Mouse (Mus musculus): Measurements from ENCODE around the gene Il25. TPM values are rescaled to one million over a fixed set of nuclear protein-coding genes. Genes with fewer than 3 reads are reported as not detected.

Gene Il25
- polyA plus RNA-seq, 1 experiment from 2014 or later, result not detected

DNA sequence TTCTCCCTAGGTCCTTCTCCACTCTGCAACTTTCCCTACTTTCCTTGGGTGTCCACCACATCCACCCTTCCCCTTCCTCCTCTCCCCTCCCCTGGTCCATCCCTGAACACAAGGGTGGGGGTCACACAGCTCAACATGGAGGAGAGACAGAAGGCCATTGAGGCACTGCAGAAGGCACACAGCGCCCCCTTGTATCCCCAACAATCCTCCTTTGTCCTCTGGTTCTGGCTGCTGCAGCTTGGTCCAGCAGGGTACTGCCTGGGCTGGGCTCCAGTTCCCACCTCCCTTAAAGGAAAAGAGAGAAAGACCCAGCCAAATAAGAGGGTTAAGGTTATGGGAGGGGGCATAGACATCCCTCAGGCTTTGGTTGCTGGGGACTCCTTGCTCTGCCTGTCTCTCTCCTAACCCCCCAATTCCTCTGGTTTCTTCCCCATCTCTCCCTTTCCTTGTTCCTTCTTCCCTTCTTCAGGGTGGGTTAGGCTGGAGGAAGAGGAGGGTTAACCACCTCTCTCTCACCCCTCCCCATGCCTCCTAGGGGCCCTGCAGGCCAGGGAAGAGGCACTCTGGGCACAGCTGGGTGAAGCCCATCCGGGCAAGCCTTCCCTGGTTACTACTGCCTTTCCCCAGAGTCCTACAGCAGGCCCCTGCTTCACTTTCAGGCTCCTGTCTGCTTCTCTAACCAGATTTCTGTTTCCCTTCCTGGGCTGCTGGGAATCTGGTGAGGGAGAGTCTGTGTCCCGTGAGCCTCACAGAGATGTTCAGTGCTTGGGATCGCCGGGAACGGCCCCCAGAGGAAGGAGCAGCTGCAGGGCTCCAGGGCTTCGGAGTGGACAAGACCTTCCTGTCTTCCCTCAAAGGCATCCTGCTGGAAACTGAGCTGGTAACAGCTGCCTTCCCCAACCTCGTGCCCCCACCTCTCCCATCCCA lies 3.7 kb downstream of the Il25 start, which contains the start of gene Cmtm5:
Gene Cmtm5, plus strand, starts transcription at position 358 of the 927 bp plus-strand sequence.
- 48% methylated on average over 8 of the region's 8 CpGs for WGBS
- no peaks in the 10 kb centered on the region for H3K4me1 ChIP-seq (replicated peaks; ENCODE audit: control insufficient read depth, insufficient read depth, low read length)
- ATAC-seq, result no peak
- H3K4me3 ChIP-seq (ENCODE audit: low read depth, low read length), result no peak within 1 kb of the TSS
- no peaks in the 10 kb centered on the region for H3K36me3 ChIP-seq (ENCODE audit: control insufficient read depth, insufficient read depth)
- H3K27ac ChIP-seq (ENCODE audit: low read depth, low read length), result no peak within 1 kb of the TSS
- no peak within 1 kb of the TSS for H3K9ac ChIP-seq (ENCODE audit: low read depth, low read length)
- H3K9me3 ChIP-seq (ENCODE audit: control insufficient read depth), result no peaks in the 10 kb centered on the region
- H3K4me2 ChIP-seq (replicated peaks; ENCODE audit: low read depth), result no peak within 1 kb of the TSS
- H3K27me3 ChIP-seq (replicated peaks; ENCODE audit: control insufficient read depth, insufficient read depth, low read length), result 0 out of 2 replicates have a peak, but pooled peaks cover 3% of the 10 kb centered on the region
- peak; percentile 49 for TF ChIP-seq CTCF (IDR thresholded peaks at IDR 0.05; ENCODE audit: low read depth)

DNA sequence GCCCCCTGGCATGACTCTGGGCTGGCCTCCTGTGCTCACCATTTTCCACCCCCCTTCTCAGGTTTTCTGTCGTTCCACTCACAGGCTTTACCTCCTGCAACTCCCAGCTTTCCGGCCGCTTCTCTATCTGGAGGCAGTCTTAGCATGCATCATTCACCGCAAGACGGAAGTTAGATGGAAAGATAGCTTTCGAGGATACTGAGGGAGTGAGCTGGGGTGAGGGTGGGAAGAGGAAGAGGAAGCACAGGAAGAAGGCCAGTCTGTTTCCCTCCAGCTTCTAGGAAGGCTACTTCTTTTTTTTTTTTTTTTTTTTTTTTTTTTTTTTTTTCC lies 4.3 kb downstream of the Il25 start:
- H3K27ac ChIP-seq (ENCODE audit: low read depth, low read length), result no peak overlapping the region

DNA sequence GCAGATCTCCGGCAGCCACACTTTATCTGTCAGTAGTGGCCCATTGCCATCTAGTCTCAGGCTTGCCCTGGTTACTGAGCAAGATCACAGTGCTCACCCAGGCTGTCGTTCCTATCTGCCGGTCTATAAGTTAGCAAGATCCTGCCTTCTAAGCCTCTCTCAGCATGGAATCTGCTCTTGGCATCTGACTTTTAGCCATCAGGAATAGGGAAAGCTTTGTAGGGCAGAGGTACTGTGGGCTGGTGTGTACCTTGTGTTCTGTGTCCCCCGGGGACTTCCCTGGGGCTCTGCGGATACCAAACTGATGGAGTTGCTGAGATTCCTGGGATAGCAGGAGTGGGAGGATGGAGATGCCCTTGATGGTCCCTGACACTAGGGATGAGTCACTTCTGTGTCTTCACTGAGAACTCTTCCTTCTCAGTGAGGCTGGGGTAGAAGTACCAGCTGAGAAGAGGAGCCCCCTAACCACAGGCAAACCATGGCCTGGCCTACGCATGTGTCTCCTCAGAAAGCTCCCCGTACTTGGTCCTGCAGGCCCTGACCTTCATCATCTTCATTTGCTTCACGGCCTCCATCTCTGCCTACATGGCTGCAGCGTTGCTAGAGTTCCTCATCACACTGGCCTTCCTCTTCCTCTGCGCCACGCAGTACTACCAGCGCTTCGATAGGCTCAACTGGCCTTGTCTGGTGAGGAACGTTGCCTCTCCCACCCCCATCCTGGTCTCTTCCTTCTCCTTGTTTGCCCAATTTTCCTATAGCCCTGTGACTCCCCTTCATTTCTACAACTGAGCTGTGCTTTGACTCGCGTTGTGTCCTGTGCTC lies 5.1 kb downstream of the Il25 start:
- 93% methylated on average over 16 of the region's 16 CpGs for WGBS
- ATAC-seq, result no peak
- H3K4me3 ChIP-seq (ENCODE audit: low read depth, low read length), result no peak overlapping the region
- no peaks in the 10 kb centered on the region for H3K9me3 ChIP-seq (ENCODE audit: control insufficient read depth)
- H3K4me2 ChIP-seq (replicated peaks; ENCODE audit: low read depth), result no peak overlapping the region
- 0 out of 2 replicates have a peak, but pooled peaks cover 3% of the 10 kb centered on the region for H3K27me3 ChIP-seq (replicated peaks; ENCODE audit: control insufficient read depth, insufficient read depth, low read length)
- no peak overlapping the region for H3K27ac ChIP-seq (ENCODE audit: low read depth, low read length)
- no peak overlapping the region for H3K9ac ChIP-seq (ENCODE audit: low read depth, low read length)
- no peak for TF ChIP-seq CTCF (IDR thresholded peaks at IDR 0.05; ENCODE audit: low read depth)
- H3K36me3 ChIP-seq (ENCODE audit: control insufficient read depth, insufficient read depth), result no peaks in the 10 kb centered on the region
- H3K4me1 ChIP-seq (replicated peaks; ENCODE audit: control insufficient read depth, insufficient read depth, low read length), result no peaks in the 10 kb centered on the region

More for the DNA sequence above, 4.3 kb downstream of the Il25 start:
- no peak for TF ChIP-seq CTCF (IDR thresholded peaks at IDR 0.05; ENCODE audit: low read depth)
- Histone ChIP-seq H3K9me3 (ENCODE audit: control insufficient read depth) (no peaks in the 10 kb centered on the region), H3K36me3 (ENCODE audit: control insufficient read depth, insufficient read depth) (no peaks in the 10 kb centered on the region), H3K4me1 (replicated peaks; ENCODE audit: control insufficient read depth, insufficient read depth, low read length) (no peaks in the 10 kb centered on the region), H3K9ac (ENCODE audit: low read depth, low read length) (no peak overlapping the region), H3K4me3 (ENCODE audit: low read depth, low read length) (no peak overlapping the region), H3K27me3 (replicated peaks; ENCODE audit: control insufficient read depth, insufficient read depth, low read length) (0 out of 2 replicates have a peak, but pooled peaks cover 3% of the 10 kb centered on the region), H3K4me2 (replicated peaks; ENCODE audit: low read depth) (no peak overlapping the region)
- ATAC-seq, result no peak
- WGBS, result 46% methylated on average over 6 of the region's 6 CpGs

DNA sequence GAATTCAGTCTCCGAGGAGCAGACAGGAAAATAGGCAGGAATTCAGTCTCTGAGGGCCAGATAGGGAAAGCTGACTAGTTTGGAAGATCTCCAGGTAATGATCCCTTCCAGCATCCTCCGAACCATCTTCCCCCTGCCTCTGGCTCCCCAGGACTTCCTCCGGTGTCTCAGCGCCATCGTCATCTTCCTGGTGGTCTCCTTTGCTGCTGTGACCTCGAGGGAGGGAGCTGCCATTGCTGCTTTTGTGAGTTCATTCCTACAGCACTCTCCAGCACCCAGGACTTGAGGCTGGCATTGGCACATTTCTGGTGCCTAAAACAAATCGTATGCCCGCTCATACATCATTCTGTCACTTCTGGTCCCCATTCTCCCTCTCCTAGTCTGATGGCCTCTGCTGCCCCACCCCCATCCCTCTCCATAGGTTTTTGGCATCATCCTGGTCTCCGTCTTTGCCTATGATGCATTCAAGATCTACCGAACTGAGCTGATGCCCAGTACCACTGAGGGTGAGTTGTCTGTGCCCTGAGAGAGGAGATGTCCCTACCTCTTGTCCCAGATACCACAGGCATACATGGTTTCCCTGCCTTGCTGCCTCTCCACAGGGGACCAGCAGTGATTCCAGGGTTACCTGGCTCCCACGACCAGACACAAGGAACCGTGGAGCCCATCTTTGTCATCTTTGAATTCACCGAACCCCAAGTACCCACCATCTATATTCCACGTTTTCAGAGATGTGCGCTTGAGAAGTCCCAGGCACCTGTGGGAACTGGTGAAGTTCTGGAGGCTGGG lies 6.1 kb downstream of the Il25 start:
- H3K27me3 ChIP-seq (replicated peaks; ENCODE audit: control insufficient read depth, insufficient read depth, low read length), result 0 out of 2 replicates have a peak, but pooled peaks cover 3% of the 10 kb centered on the region
- no peak for TF ChIP-seq CTCF (IDR thresholded peaks at IDR 0.05; ENCODE audit: low read depth)
- no peak for ATAC-seq
- no peak overlapping the region for H3K9ac ChIP-seq (ENCODE audit: low read depth, low read length)
- H3K4me1 ChIP-seq (replicated peaks; ENCODE audit: control insufficient read depth, insufficient read depth, low read length), result no peaks in the 10 kb centered on the region
- no peak overlapping the region for H3K4me2 ChIP-seq (replicated peaks; ENCODE audit: low read depth)
- no peak overlapping the region for H3K4me3 ChIP-seq (ENCODE audit: low read depth, low read length)
- no peak overlapping the region for H3K27ac ChIP-seq (ENCODE audit: low read depth, low read length)
- H3K9me3 ChIP-seq (ENCODE audit: control insufficient read depth), result no peaks in the 10 kb centered on the region
- WGBS, result 83% methylated on average over 15 of the region's 15 CpGs
- no peaks in the 10 kb centered on the region for H3K36me3 ChIP-seq (ENCODE audit: control insufficient read depth, insufficient read depth)

DNA sequence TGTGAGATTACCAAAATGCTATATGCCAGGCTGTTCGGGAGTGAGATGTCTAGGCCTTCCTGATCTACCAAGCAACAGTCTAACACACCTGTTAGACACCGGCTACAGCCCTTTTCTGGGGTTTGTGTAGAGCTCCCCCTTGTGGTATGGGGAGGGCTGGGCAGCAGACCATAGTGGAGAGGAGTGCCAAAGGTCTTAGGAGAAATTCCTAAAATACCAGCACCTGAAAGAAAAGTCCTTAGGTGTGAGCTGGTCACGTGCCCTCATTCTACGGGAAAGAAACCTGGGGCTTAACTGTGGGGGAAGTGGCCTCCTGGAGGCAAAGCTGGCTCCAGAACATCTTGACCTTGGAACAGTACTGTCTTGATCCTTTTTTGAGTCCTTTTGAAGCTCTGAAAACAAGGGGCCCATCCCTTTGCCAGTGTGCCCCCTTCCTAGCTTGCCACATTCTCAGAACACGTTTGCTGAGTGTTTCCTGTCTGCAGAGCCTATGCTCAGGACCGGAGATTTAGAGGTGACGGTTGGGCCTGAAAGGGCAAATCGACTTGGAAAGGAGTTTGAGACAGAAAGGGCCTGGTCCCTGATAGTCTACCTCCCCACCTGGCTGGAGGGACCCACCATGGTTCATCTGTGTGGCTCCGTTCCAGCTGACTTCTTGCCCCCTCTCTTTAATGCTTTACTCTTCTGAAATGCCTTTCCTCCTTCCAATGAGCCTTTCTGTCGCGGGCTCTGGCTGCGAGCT lies 7.1 kb downstream of the Il25 start:
- Histone ChIP-seq H3K27me3 (replicated peaks; ENCODE audit: control insufficient read depth, insufficient read depth, low read length) (0 out of 2 replicates have a peak, but pooled peaks cover 3% of the 10 kb centered on the region), H3K27ac (ENCODE audit: low read depth, low read length) (no peak overlapping the region), H3K4me3 (ENCODE audit: low read depth, low read length) (no peak overlapping the region), H3K9me3 (ENCODE audit: control insufficient read depth) (no peaks in the 10 kb centered on the region), H3K36me3 (ENCODE audit: control insufficient read depth, insufficient read depth) (no peaks in the 10 kb centered on the region), H3K9ac (ENCODE audit: low read depth, low read length) (no peak overlapping the region), H3K4me2 (replicated peaks; ENCODE audit: low read depth) (no peak overlapping the region), H3K4me1 (replicated peaks; ENCODE audit: control insufficient read depth, insufficient read depth, low read length) (no peaks in the 10 kb centered on the region)
- peak; percentile 60; the same call in 1 of the 2 replicates for ATAC-seq
- TF ChIP-seq CTCF (IDR thresholded peaks at IDR 0.05; ENCODE audit: low read depth), result peak; percentile 93
- WGBS, result 49% methylated on average over 12 of the region's 12 CpGs
